Mouse (Mus musculus) embryonic facial prominence, embryonic 10.5 days (tissue): Measurements from ENCODE around the gene Wdr60. TPM values are rescaled to one million over a fixed set of nuclear protein-coding genes. Genes with fewer than 3 reads are reported as not detected.

Experiments used
- DNase-seq: peaks from one replicate; pipeline ENCODE4 v3.0.0-alpha.2; 2017; ENCODE audit warnings: low spot score
- H3K27ac ChIP-seq: fragments of 300-500 bp; sonication (generic); replicated peaks from 2 replicates; pipeline ENCODE4 v1.5.1; 2016; ENCODE audit warnings: mild to moderate bottlenecking
- H3K27me3 ChIP-seq: fragments of 300-500 bp; sonication (generic); replicated peaks from 2 replicates; pipeline ENCODE4 v1.6.1; 2016; ENCODE audit warnings: low read depth, mild to moderate bottlenecking; ENCODE audit not compliant: poor library complexity, severe bottlenecking
- H3K36me3 ChIP-seq: fragments of 300-500 bp; sonication (generic); replicated peaks from 2 replicates; pipeline ENCODE4 v1.6.1; 2016; ENCODE audit warnings: mild to moderate bottlenecking, moderate library complexity
- H3K4me1 ChIP-seq: fragments of 300-500 bp; sonication (generic); 2 replicates; pipeline ENCODE4 v1.6.1; 2016
- H3K4me3 ChIP-seq: fragments of 300-500 bp; sonication (generic); 2 replicates; pipeline ENCODE4 v1.5.1; 2016; ENCODE audit warnings: mild to moderate bottlenecking, moderate library complexity
- H3K9me3 ChIP-seq: fragments of 300-500 bp; sonication (generic); 2 replicates; pipeline ENCODE4 v1.6.1; 2016; ENCODE audit warnings: mild to moderate bottlenecking
- WGBS: fragments of 180-500 bp; shearing (Covaris S2); methylation state at CpG from one replicate; pipeline ENCODE4 v1.1.7; 2016; 5-methylcytosine and 5-hydroxymethylcytosine counted together
- polyA plus RNA-seq: library from polyadenylated mRNA; unstranded; fragments of >200 nt; fragmentation: Nextera tagmentation; extraction: Ambion mirVana; gene quantifications from 2 replicates; pipeline ENCODE4 v1.2.1, GENCODE M21; 2016

The Wdr60 gene
- polyA plus RNA-seq, 1 experiment from 2014 or later: 20.2 TPM

DNA sequence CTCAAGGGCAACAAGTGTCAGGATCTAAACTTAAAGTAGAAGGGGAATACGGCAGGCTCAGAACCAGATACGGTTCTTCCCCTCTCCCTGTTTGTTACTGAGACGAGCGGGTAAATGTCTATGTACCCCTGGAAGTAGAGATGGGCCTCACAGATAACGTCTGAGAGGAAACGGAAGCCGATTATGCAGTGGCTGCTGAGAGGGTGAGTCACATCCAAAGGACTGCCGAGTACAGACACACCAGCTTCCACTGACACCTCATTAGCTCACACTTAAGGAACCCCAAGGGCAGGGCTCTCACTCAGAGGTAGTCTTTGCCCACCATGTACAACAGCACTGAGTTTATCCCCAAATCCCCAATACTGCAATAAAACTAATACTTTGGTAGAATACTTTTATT, 8.2 kb downstream of the Wdr60 start:
- Histone ChIP-seq H3K4me1 (no peaks in the 10 kb centered on the region), H3K36me3 (peaks cover 27% of the 10 kb centered on the region), H3K27ac (no peak overlapping the region), H3K27me3 (no peaks in the 10 kb centered on the region), H3K4me3 (no peak overlapping the region), H3K9me3 (no peaks in the 10 kb centered on the region)
- no peak for DNase-seq
- 79% methylated on average over 8 of the region's 8 CpGs for WGBS

DNA sequence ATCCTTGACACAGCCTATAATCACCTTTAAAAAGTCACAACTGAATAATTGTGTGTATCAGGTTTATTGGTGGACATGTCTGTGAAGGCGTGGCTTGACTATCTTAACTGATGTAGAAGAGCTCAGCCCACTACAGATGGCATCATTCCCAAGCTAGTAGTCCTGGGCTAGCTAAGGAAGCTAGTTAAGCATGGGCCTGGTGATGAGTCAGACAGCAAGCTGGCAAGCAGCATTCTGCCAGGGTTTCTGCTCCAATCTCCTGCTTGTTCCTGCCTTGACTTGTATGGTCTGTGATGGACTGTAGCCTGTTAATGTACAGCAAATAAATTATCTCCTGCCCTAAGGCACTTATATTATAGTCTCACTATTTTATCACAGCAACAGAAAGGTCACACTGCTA, 18.2 kb downstream of the Wdr60 start:
- no peaks in the 10 kb centered on the region for H3K27me3 ChIP-seq
- H3K4me3 ChIP-seq: no peak overlapping the region
- H3K27ac ChIP-seq: no peak overlapping the region
- H3K4me1 ChIP-seq: no peaks in the 10 kb centered on the region
- H3K36me3 ChIP-seq: peaks cover 49% of the 10 kb centered on the region
- DNase-seq: no peak
- no peaks in the 10 kb centered on the region for H3K9me3 ChIP-seq
- 96% methylated on average over 1 of the region's 1 CpGs for WGBS

DNA sequence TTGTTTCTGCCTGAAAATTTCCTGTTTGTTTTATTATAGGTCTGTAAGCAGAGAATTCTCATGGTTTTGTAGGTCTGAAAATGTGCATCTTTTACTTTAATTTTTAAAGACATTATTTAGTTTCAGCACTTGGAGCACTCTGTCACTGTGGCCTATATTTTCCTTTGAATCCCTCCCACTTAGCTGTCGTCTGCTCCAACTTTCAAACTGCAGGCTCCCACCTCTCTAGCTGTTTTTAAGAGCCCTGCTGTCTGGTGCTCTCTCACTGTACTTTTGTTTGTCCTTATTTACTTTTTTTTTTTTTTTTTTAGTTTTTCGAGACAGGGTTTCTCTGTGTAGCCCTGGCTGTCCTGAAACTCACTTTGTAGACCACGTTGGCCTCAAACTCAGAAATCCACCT, 24.0 kb downstream of the Wdr60 start:
- no peaks in the 10 kb centered on the region for H3K9me3 ChIP-seq
- DNase-seq: no peak
- WGBS: 85% methylated on average over 3 of the region's 3 CpGs
- no peak overlapping the region for H3K4me3 ChIP-seq
- no peaks in the 10 kb centered on the region for H3K4me1 ChIP-seq
- H3K36me3 ChIP-seq: peaks cover 16% of the 10 kb centered on the region
- no peak overlapping the region for H3K27ac ChIP-seq
- H3K27me3 ChIP-seq: no peaks in the 10 kb centered on the region

DNA sequence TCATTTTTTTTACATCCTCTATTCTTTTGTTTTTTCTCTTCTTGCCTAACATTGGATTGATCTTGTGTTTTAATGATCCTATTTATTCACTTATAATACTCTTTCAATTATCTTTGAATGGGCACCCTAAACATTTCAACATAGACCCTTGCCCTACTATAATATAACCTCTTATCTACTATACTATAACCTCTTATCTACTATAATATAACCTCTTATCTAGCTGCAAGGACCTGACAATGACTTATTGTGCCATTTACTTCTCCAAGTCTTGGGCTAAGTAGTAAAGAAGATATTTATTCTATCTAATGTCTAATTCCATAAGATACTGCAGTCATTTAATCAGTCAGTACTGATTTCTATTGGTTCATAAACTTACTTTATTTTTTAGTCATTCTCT, 24.5 kb downstream of the Wdr60 start:
- H3K4me1 ChIP-seq: no peaks in the 10 kb centered on the region
- DNase-seq: no peak
- no peak overlapping the region for H3K4me3 ChIP-seq
- no peak overlapping the region for H3K27ac ChIP-seq
- H3K36me3 ChIP-seq: peaks cover 16% of the 10 kb centered on the region
- no peaks in the 10 kb centered on the region for H3K9me3 ChIP-seq
- H3K27me3 ChIP-seq: no peaks in the 10 kb centered on the region

DNA sequence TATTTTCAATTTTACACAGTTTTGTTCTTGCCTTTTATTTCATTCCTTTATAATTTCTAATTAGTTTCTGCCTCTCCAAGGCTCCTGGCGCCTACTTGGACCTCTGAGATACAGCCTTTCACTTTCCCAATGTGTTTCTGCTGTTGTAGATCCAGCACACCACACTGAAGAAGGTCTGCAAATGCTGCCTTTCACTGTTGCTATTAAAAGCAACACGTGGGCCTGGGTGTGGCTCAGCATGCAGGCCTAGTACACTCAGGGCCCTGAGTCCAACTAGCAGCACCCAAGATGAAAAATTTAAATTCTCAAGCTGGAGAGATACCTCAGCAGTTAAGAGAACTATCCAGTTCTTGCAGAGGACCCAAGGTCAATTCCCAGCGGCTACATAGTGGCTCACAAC, 26.2 kb downstream of the Wdr60 start:
- no peak for DNase-seq
- H3K9me3 ChIP-seq: no peaks in the 10 kb centered on the region
- no peak overlapping the region for H3K27ac ChIP-seq
- 83% methylated on average over 3 of the region's 3 CpGs for WGBS
- no peak overlapping the region for H3K4me3 ChIP-seq
- peaks cover 9% of the 10 kb centered on the region for H3K36me3 ChIP-seq
- H3K27me3 ChIP-seq: no peaks in the 10 kb centered on the region
- no peaks in the 10 kb centered on the region for H3K4me1 ChIP-seq

DNA sequence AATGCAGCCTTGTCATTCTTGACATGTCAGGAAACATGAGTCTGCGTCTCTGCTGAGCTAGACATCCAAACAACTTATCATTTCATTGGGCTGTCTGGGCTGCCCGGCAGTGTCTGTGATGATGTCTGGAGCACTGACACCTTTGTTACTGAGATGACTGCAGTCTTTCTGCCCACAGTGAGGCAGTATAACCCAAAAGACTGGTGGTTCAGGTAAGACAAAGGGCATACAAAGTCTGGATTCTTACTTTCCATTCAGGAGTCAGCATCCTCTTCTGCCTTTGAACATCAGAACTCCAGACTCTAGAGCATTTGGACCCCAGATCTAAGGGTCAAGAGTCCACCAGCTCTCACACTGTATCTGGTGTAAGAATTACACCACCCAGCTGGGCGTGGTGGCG, 27.5 kb downstream of the Wdr60 start:
- 83% methylated on average over 4 of the region's 4 CpGs for WGBS
- Histone ChIP-seq H3K36me3 (peaks cover under 1% of the 10 kb centered on the region; the same call in 1 of the 2 replicates), H3K27me3 (no peaks in the 10 kb centered on the region), H3K27ac (no peak overlapping the region), H3K4me3 (no peak overlapping the region), H3K9me3 (no peaks in the 10 kb centered on the region), H3K4me1 (no peaks in the 10 kb centered on the region)
- no peak for DNase-seq

DNA sequence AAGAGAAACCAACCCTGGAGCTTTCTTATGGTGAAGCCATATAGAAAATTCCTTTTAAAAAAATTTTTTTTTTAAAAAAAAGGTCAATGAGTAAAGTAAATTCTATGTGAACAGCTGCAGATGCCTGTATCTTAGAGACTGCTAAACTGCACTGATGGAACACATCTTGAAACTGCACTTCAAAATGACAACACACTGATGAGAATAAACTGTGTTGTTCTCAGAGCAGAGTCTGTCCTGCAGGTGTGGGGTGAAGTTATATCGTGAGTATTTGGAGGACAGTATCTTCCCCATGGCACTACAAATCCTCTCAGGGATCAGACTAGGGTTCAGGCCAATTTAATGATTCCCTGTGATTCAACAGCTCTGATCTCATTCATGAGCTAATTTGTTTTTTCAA, 30.8 kb downstream of the Wdr60 start:
- peaks cover 11% of the 10 kb centered on the region for H3K36me3 ChIP-seq
- H3K27ac ChIP-seq: no peak overlapping the region
- DNase-seq: no peak
- 89% methylated on average over 1 of the region's 1 CpGs for WGBS
- H3K4me1 ChIP-seq: no peaks in the 10 kb centered on the region
- no peaks in the 10 kb centered on the region for H3K27me3 ChIP-seq
- no peak overlapping the region for H3K4me3 ChIP-seq
- no peaks in the 10 kb centered on the region for H3K9me3 ChIP-seq

DNA sequence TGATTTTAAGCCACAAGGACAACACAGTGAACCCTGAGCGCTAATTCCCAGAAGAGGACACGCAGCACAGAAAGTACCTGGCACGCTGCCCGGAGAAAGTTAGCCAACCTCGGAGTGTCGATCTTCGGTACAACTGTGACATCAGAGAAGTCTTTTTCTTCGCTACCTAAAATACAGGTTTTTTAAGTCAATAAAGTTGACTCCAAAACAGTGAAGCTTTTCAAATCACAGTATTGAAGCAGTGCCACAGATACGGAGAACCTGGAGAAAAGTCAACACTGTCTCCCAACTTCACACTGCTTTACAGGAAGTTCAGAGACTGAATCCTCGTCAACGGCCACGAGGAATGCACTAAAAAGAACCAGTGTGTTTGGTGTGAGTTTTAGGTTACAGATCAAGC, 31.2 kb downstream of the Wdr60 start:
- Histone ChIP-seq H3K9me3 (no peaks in the 10 kb centered on the region), H3K27ac (no peak overlapping the region), H3K4me3 (no peak overlapping the region), H3K36me3 (peaks cover 13% of the 10 kb centered on the region), H3K27me3 (no peaks in the 10 kb centered on the region), H3K4me1 (no peaks in the 10 kb centered on the region)
- no peak for DNase-seq
- 84% methylated on average over 12 of the region's 12 CpGs for WGBS

DNA sequence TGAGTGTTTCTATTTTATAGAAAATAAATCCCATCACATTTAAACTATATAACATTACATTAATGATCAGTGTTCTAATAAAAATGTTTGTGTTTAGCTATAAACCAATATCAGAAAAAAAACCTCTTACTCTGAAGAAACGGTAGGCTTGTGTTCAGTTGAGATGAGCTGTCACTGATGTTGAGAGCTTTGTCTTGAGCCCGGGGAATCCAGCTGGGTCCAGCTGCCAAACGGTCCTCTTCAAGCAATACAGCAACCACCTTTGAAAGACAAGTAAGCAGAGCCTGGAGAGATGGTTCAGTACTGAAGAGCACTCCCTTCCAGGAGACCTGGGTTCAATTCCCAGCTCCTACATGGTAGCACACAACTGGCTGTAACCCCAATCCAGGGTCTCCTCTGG, 33.4 kb downstream of the Wdr60 start:
- H3K27me3 ChIP-seq: no peaks in the 10 kb centered on the region
- WGBS: 82% methylated on average over 3 of the region's 3 CpGs
- H3K27ac ChIP-seq: no peak overlapping the region
- H3K4me3 ChIP-seq: no peak overlapping the region
- no peak for DNase-seq
- no peaks in the 10 kb centered on the region for H3K4me1 ChIP-seq
- no peaks in the 10 kb centered on the region for H3K9me3 ChIP-seq
- peaks cover 24% of the 10 kb centered on the region for H3K36me3 ChIP-seq

DNA sequence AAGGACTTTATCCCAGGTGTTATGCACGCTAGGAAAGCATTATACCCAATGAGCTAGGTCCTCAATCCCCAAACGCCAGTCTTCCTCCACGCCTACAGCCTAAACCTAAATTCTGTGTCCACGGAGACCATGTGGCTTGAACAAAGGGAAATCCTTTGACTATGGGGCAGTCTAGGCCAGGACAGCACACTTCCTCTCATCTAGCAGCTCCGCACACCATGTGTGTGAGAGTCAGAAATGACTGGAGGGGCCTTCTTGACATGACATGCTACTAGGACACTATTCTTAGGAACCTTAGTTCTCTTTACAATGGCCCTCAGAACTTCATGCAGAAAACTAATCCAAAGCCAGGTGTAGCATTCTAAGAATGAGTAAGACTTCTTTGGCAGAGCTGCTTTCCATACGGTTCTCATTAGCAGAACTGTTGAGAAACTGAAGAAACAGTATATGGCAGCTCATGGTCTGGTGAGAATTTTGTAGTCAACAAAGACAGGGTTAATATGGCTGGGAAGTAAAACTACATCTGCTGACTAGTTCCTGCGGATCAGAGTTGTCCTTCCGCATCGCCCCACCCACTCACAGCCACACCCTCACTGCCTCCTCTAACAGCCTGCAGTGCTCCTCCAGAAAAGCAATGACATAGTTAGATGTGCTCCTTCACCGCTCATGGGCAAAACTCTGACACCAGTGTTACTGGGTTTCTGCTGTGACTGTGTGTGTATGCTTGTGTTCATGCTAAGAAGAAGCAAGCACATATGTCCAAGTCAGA, 36.3 kb downstream of the Wdr60 start:
- Histone ChIP-seq H3K27me3 (no peaks in the 10 kb centered on the region), H3K36me3 (peaks cover 36% of the 10 kb centered on the region), H3K4me1 (no peaks in the 10 kb centered on the region), H3K27ac (no peak overlapping the region), H3K9me3 (no peaks in the 10 kb centered on the region), H3K4me3 (no peak overlapping the region)
- no peak for DNase-seq
- 88% methylated on average over 10 of the region's 10 CpGs for WGBS

DNA sequence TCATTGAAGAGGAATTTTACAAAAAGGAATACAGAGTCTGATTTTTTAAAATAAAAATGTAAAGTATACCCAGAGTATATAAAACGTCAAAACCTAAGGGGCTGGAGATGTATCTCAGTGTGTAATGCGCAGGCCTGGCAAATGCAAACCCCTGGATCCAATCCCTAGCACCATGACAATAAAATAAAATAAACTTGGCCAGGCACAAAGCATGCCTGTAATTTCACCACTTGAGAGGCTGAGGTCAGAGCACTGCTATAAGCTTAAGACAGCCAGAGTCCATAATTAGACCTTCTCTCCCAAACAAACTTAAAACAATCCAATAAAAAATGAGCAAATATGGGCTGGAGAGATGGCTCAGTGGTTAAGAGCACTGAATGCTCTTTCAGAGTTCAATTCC, 39.7 kb downstream of the Wdr60 start:
- DNase-seq: no peak
- peaks cover 28% of the 10 kb centered on the region for H3K36me3 ChIP-seq
- no peaks in the 10 kb centered on the region for H3K9me3 ChIP-seq
- H3K27me3 ChIP-seq: no peaks in the 10 kb centered on the region
- H3K27ac ChIP-seq: no peak overlapping the region
- H3K4me1 ChIP-seq: no peaks in the 10 kb centered on the region
- WGBS: 91% methylated on average over 2 of the region's 2 CpGs
- no peak overlapping the region for H3K4me3 ChIP-seq

DNA sequence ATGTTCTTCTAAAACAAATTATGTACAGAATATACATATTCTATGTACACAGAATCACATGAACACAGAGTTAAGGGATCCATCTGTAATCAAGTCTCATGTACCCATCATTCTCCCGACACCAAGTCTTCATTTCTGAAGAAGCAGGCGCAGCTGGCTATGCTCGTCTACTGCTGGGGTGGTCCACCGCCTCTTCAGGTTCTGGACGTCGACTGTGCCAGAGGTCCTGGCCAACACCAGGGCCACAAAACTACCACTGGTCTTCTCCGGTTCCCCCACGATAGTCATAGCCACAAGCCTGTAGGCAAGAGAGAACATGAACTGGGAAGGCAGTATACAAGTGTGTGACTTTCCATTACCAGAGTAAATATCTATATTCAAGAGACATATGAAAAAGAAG, 55.3 kb downstream of the Wdr60 start:
- Histone ChIP-seq H3K9me3 (no peaks in the 10 kb centered on the region), H3K4me3 (no peak overlapping the region), H3K4me1 (peaks cover 6% of the 10 kb centered on the region; the same call in 1 of the 2 replicates), H3K27ac (no peak overlapping the region), H3K27me3 (no peaks in the 10 kb centered on the region), H3K36me3 (peaks cover 22% of the 10 kb centered on the region)
- 95% methylated on average over 8 of the region's 8 CpGs for WGBS
- DNase-seq: no peak

DNA sequence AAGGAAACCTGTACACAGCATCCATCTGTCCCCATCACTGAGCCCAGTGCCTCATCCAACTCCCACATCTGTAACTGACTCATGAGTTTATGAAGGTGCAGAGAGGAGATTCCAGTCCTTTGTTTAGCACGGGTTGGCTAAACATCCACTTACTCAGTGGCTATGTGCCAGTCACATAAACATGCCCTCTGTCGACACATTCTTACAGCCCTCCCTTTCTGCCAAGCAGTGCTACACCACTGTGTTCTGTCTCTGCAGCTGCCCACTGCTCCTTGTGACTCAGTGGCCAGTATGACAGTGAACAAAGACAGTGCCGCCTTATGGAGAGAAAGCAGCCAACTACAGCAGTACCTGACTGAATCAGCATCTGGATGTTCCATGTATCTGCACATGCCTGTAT, 57.1 kb downstream of the Wdr60 start:
- no peak overlapping the region for H3K27ac ChIP-seq
- no peak for DNase-seq
- no peaks in the 10 kb centered on the region for H3K9me3 ChIP-seq
- no peak overlapping the region for H3K4me3 ChIP-seq
- 89% methylated on average over 3 of the region's 3 CpGs for WGBS
- peaks cover 19% of the 10 kb centered on the region for H3K36me3 ChIP-seq
- H3K27me3 ChIP-seq: no peaks in the 10 kb centered on the region
- H3K4me1 ChIP-seq: peaks cover 6% of the 10 kb centered on the region; the same call in 1 of the 2 replicates
